Mouse (Mus musculus) left cerebral cortex, postnatal 25 days (tissue): Measurements from ENCODE around the gene Armcx2. TPM values are rescaled to one million over a fixed set of nuclear protein-coding genes. Genes with fewer than 3 reads are reported as not detected.
"Not testable (repeated sequence)": the region's sequence is repeated elsewhere in the genome, so short reads cannot be mapped to it uniquely, and the experiment has no call there.

Experiments used
- DNase-seq, 2 experiments: peaks; one replicate each; pipeline ENCODE4 v3.0.0; 2022; ENCODE audit warnings: low spot score in 2 of 2, mixed read lengths in 1 of 2
- intact Hi-C: fragments of 180-260 bp; cut with DNase I; formaldehyde crosslinking; loops from one replicate; pipeline ENCODE4 v1.15.1; 2025
- microRNA-seq, 2 experiments: library from miRNA; unstranded; fragments of <30 nt; microRNA quantifications; one replicate each; pipeline ENCODE4 v1.2.0; 2022
- total RNA-seq, 2 experiments: library from RNA; stranded (reverse); gene quantifications; 2 replicates each; pipeline ENCODE4 v1.2.3; 2021

Armcx2 gene
- 10 to 100 TPM; 81.7 to 82.8 TPM for total RNA-seq

- peak; percentile 55 to 65 for DNase-seq
- intact Hi-C loops = loop anchor here (5.0 kb wide), 1 partner anchor 104 kb away; no protein-coding TSS in a partner anchor
Measured at GRCm38 (mm10) chrX:134808755-134809224, at the start of gene Armcx2. TSS of gene Armcx2 (minus strand) at chrX:134809221.

DNA sequence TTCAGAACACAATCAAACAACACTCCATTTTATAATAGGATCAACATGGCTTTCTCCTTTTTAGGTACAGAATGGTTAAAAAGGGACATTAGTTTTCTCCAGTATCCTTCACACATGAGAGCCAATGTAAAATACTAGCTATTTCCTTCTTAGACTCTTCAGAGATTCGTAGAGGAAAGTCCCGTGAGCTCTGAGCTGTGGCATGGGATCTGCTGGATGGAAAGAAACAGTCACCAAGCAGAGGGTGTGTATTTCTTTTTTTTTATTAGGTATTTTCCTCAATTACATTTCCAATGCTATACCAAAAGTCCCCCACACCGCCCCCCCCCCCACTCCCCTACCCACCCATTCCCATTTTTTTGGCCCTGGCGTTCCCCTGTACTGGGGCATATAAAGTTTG lies 40.6 kb upstream of the Armcx2 start:
- DNase-seq = no peak
- intact Hi-C loops = no loop called here

DNA sequence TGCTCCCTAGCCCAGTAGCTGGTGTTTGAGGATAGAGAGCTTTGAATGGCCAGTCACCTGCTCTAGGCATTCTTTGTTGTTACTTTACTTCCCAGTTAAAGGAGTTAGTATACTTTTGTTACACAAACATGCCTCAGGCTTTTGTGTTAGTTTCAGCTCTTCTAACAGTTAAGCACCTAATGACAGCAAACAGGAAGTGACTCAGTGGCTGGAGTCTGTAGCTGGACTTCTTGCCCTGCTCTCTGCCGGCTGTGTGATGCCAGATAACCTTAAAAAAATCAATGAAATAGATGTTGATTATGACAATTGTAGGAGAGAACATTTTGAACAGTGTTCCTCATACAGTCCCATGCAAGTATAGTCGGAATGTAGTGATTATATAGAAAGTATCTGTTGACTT lies 35.4 kb upstream of the Armcx2 start:
- intact Hi-C loops = no loop called here

DNA sequence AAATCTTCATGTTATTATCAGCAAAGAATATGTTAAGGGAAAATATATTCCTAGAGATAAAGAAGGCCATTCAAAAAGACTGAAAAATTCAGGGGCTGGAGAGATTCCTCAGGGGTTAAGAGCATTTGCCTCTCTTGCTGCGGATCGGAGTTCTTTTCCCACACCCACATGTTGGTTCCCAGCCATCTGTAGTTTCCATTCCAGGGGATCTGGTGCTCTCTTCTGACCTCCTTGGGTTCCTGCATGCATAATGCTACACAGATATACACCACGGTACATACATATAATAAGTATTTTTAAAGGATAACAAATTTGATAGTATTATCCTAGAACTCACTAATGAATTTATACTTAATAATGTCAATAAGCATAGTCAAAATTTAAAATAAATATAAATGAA lies 21.5 kb upstream of the Armcx2 start:
- intact Hi-C loops = no loop called here
- DNase-seq = no peak

More for the DNA sequence above, 35.4 kb upstream of the Armcx2 start:
- no peak for DNase-seq

GRCm38 (mm10) chrX:134807833-134808754 lies 927 bp downstream of the Armcx2 start:
- DNase-seq = peak; percentile 42 to 53
- intact Hi-C loops = loop anchor here (5.0 kb wide), 1 partner anchor 104 kb away; no protein-coding TSS in a partner anchor

DNA sequence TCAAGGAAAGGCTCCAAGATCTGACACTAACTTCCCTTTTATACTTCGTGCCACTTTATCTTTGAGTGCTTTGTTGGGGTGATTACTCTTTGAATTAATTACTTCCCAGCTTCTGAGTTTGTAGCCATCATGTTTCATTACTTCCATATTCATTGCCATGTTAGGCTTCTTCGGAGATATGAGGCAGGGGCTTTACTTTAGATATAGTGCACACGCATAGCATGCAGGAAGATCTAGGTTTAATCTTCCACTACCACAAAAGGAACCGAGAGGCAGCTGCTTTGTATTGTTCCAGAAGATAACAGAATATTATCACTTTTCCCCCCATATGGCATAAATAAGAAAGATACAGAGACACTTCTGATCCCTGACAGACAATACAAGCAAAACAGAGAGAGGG lies 21.3 kb downstream of the Armcx2 start:
- intact Hi-C loops = no loop called here
- DNase-seq = no peak

- DNase-seq = peak in 1 of 2 experiments; percentile 2
- intact Hi-C loops = not testable (repeated sequence)
Measured at GRCm38 (mm10) chrX:134763428-134764198, 45.4 kb downstream of the Armcx2 start.

DNA sequence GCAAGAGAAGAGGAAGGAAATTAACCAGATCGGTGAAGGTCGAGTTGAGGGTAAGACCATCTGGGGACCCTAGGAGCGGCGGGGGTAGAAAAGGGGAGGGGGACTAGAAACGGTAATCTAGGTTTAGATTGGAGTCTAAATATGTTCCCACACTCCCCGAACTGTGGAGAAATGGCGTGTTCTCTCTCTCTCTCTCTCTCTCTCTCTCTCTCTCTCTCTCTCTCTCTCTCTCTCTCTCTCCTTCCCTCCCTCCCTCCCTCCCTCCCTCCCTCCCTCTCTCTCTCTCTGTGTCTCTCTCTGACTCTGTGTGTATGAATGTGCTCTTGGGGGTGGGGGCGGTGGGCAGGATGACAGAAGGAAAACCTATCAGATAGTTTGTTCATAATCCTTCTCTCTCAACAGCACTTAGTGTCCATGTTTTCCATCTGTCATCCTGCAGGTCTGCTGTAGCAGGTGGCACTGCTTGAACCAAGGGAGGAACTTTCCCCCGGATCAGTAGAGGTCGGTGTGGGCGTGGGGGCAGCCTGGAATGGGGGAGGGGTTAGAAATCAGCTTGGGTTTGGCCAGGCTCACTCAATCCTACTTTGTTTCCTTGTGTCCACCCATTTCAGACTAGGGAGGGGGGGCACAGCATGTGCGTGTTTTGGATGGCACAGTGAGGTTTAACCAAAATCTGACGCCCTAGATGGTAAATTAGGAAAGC lies 51.6 kb downstream of the Armcx2 start:
- intact Hi-C loops = no loop called here
- DNase-seq = peak in 1 of 2 experiments; percentile 3

- intact Hi-C loops = no loop called here
- DNase-seq = peak; percentile 51 to 74
Measured at GRCm38 (mm10) chrX:134756434-134757292, 52.4 kb downstream of the Armcx2 start, which contains the start of gene Armcx3. TSS of gene Armcx3 (plus strand) at chrX:134756595.

Small RNA genes lying within 50 kb of the gene (microRNA-seq; reads per million reads assigned to microRNA genes)
- gene Mir7093 = 0.67 to 1.5 reads per million in 2 experiments

Other genes starting within 250 kb of the Armcx2 start
- gene Btk, start 225.7 kb downstream of the Armcx2 start, total RNA-seq = 1 to 10 TPM; 1.0 to 1.2 TPM
- 100 to 1,000 TPM; 115 to 132 TPM for gene Rpl36a, start 223.6 kb downstream of the Armcx2 start, total RNA-seq
- 10 to 100 TPM; 10.4 to 10.5 TPM for gene Gla, start 208.1 kb downstream of the Armcx2 start, total RNA-seq
- 100 to 1,000 TPM; 153 to 166 TPM for gene Hnrnph2, start 208.0 kb downstream of the Armcx2 start, total RNA-seq
- 10 to 100 TPM; 37.7 to 39.5 TPM for gene Armcx4, start 122.7 kb downstream of the Armcx2 start, total RNA-seq
- gene Armcx1, start 91.3 kb downstream of the Armcx2 start, total RNA-seq = 10 to 100 TPM; 60.0 to 68.0 TPM
- 1 to 10 TPM; 4.2 to 5.8 TPM for gene Armcx6, start 57.8 kb downstream of the Armcx2 start, total RNA-seq
- 10 to 100 TPM; 75.0 to 85.0 TPM for gene Armcx3, start 52.6 kb downstream of the Armcx2 start, total RNA-seq
- gene Nxf2, start 155.5 kb upstream of the Armcx2 start, total RNA-seq = not detected
- gene Zmat1, start 200.0 kb upstream of the Armcx2 start, total RNA-seq = 10 to 100 TPM in 1 of 2 experiments, 1 to 10 TPM in 1; 9.4 to 11.4 TPM